Mouse (Mus musculus) myocyte (in vitro differentiated cells): ENCODE measurements at regions not wholly inside any gene's neighbourhood (a gene's known extent, or its start where the extent isn't known, plus 50 kb on each side); places are given as distances from the start of the nearest gene placed in this dataset.

Experiments used
- CEBPB ChIP-seq: IDR thresholded peaks from 2 replicates; pipeline ENCODE4 v1.6.1; 2011; ENCODE audit warnings: mild to moderate bottlenecking, moderate library complexity; ENCODE audit not compliant: poor library complexity, insufficient read depth, severe bottlenecking
- E2F4 ChIP-seq: IDR thresholded peaks from one replicate; pipeline ENCODE4 v1.6.1; 2011; ENCODE audit warnings: mild to moderate bottlenecking, control low read depth, moderate library complexity; ENCODE audit not compliant: insufficient read depth
- MAX ChIP-seq: IDR thresholded peaks from one replicate; pipeline ENCODE4 v1.6.1; 2011; ENCODE audit warnings: low read depth, mild to moderate bottlenecking, control low read depth
- MYOG ChIP-seq, 3 experiments: IDR thresholded peaks; one replicate each; pipeline ENCODE4 v1.6.1; 2011; ENCODE audit warnings: control low read depth in 2 of 3, low read depth in 2 of 3, mild to moderate bottlenecking in 2 of 3; ENCODE audit not compliant: insufficient read length in 2 of 3, control insufficient read depth in 1 of 3, insufficient read depth in 1 of 3
- POLR2A ChIP-seq: IDR thresholded peaks from one replicate; pipeline ENCODE4 v1.6.1; 2011; ENCODE audit warnings: low read depth, mild to moderate bottlenecking, control low read depth, moderate library complexity; ENCODE audit not compliant: insufficient read length

DNA sequence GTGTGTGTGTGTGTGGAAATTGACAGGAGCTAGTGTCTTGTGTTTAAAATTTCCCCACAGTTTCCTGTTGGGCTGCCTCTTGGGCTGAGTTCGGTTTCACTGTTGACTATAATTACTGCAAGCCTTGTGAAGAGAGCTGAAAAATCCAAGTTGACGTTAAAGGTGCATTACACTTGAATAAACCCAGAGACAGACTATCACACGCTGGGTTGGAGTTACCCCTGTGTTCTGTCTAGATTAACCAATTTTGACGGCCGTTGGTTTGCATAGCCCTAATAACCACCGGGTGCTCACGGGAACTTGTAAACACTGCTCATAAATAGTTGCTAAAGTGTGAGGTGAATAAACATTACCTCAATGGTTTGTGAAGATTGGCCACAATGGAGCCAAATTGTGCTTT is 398.1 kb downstream of the Fgf9 start:
- TF ChIP-seq POLR2A, result no peak
- TF ChIP-seq CEBPB, result no peak
- TF ChIP-seq MAX, result no peak
- no peak for TF ChIP-seq MYOG (IDR thresholded peaks at IDR 0.05; ENCODE audit: control insufficient read depth in 1 of 3, insufficient read depth in 1 of 3, insufficient read length in 2 of 3, low read depth in 2 of 3)
- no peak for TF ChIP-seq E2F4
